Mouse (Mus musculus): ENCODE results near the gene Smim26. TPM values are rescaled to one million over a fixed set of nuclear protein-coding genes. Genes with fewer than 3 reads are reported as not detected.
"Not testable (repeated sequence)": the region's sequence is repeated elsewhere in the genome, so short reads cannot be mapped to it uniquely, and the experiment has no call there.

Gene Smim26
- polyA plus RNA-seq, 1 experiment: 14.3 TPM

DNA sequence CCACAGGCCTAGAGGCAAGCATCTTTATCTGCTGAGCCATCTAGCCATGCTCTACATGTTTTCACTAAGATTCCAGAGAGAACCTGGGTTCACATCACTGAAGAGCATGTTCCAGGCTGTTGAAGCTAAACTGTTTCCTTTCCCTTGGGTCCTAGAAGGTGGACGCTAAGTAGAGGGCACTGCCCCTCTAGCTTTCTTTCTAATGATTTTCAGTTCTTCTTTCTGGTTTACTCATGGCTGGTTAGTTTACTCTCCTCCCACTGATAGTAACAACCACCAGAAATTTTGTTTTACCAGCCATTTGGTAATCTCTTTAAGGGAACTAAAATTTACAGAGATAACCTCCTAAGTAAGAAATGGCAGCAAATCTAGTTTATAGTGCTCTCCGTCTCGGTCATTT lies 39.9 kb upstream of the Smim26 start:
- TF ChIP-seq POLR2A (IDR thresholded peaks at IDR 0.05; ENCODE audit: insufficient read depth, low read length): no peak
- TF ChIP-seq EP300 (IDR thresholded peaks at IDR 0.05; ENCODE audit: insufficient read depth, low read depth, low read length): no peak
- no peak for TF ChIP-seq CTCF (IDR thresholded peaks at IDR 0.05; ENCODE audit: low read depth, low read length)
- H3K27me3 ChIP-seq (ENCODE audit: control insufficient read depth, insufficient read depth, low read length, poor library complexity, severe bottlenecking): no peaks in the 10 kb centered on the region
- H3K9me3 ChIP-seq (replicated peaks; ENCODE audit: control insufficient read depth, insufficient read depth, low read length, poor library complexity, severe bottlenecking): no peaks in the 10 kb centered on the region
- H3K4me3 ChIP-seq (ENCODE audit: low read depth, low read length): no peak overlapping the region
- no peak overlapping the region for H3K9ac ChIP-seq (ENCODE audit: low read depth, poor library complexity, severe bottlenecking)
- no peak overlapping the region for H3K27ac ChIP-seq (ENCODE audit: insufficient read depth, low read length)
- no peaks in the 10 kb centered on the region for H3K36me3 ChIP-seq (ENCODE audit: control insufficient read depth, insufficient read depth, low read length, poor library complexity, severe bottlenecking)
- no peaks in the 10 kb centered on the region for H3K4me1 ChIP-seq (ENCODE audit: control insufficient read depth, insufficient read depth, low read length)

DNA sequence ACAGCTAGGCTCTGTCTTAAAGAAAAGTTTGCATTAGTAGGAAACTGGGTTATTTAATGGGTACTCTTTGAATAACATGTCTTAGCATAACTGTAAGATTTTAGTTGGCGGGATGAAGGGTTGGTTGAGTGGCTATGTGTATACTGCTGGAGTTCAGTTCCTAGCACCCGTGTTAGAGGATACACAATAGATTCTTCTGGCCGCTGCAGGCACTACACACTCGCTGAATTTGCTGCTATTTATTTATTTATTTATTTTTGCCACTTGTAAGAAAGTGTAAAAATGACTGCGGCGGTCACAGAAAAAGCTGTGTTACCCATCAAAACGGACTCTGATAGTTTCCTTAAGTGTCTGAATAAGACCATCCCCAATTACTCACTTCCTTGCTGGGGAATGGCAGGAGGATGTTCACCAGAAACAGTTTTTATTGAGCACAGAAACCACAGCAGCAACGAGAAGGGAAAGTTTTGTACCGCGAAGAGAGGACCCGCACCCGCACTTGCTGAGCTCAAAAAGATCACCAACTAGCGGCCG lies 38.5 kb upstream of the Smim26 start:
- peak overlapping the region; percentile 74 for H3K9ac ChIP-seq (ENCODE audit: low read depth, poor library complexity, severe bottlenecking)
- 0 out of 2 replicates have a peak overlapping the region, but pooled peaks have one; percentile 51 for H3K27ac ChIP-seq (ENCODE audit: insufficient read depth, low read length)
- no peaks in the 10 kb centered on the region for H3K9me3 ChIP-seq (replicated peaks; ENCODE audit: control insufficient read depth, insufficient read depth, low read length, poor library complexity, severe bottlenecking)
- H3K4me3 ChIP-seq (ENCODE audit: low read depth, low read length): peak overlapping the region; percentile 96
- no peaks in the 10 kb centered on the region for H3K27me3 ChIP-seq (ENCODE audit: control insufficient read depth, insufficient read depth, low read length, poor library complexity, severe bottlenecking)
- H3K4me1 ChIP-seq (ENCODE audit: control insufficient read depth, insufficient read depth, low read length): no peaks in the 10 kb centered on the region
- H3K36me3 ChIP-seq (ENCODE audit: control insufficient read depth, insufficient read depth, low read length, poor library complexity, severe bottlenecking): no peaks in the 10 kb centered on the region; the same call in 1 of the 2 replicates
- no peak for TF ChIP-seq EP300 (IDR thresholded peaks at IDR 0.05; ENCODE audit: insufficient read depth, low read depth, low read length)
- no peak for TF ChIP-seq POLR2A (IDR thresholded peaks at IDR 0.05; ENCODE audit: insufficient read depth, low read length)
- TF ChIP-seq CTCF (IDR thresholded peaks at IDR 0.05; ENCODE audit: low read depth, low read length): no peak

DNA sequence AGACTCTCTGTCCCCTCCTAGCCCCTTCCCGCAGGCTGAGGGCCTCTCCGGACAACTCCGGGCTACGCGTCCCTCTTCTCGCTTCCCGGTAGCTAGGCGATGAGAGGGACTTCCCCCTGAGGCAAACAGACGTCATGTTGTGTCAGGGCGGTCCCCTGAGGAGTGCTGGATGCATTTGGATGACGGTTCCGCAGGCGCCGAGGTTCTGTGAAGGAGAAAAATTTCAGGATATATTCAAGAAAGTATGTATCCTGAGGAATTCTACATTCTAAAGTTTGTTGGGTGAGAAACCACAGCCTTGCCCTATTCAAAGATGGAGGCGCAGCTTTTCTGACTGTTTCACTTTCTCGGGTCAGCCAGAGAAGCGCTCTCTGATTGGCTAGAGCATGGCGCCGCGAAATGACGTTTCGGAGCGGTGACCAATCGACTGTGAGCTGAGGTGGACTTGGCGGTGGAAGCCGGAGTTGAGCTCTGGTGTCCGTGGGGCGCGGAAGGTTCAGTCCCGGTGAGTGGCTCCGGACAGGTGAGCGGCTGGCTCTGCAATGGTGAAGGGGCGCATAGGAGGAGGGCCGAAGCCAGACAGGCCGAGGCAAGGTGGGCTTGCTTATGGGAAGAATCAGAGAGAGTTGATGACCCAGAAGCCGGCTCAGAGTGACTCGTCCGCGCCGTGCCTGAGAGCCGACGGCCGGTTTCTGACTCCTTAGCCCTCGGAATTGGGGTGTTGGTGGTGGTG lies 37.9 kb upstream of the Smim26 start, which contains the start of gene Sec23b:
Sec23b (plus strand) TSS at position 410 of the 733 bp plus-strand sequence.
- H3K9me3 ChIP-seq (replicated peaks; ENCODE audit: control insufficient read depth, insufficient read depth, low read length, poor library complexity, severe bottlenecking): no peaks in the 10 kb centered on the region
- no peaks in the 10 kb centered on the region; the same call in 1 of the 2 replicates for H3K36me3 ChIP-seq (ENCODE audit: control insufficient read depth, insufficient read depth, low read length, poor library complexity, severe bottlenecking)
- 0 out of 2 replicates have a peak within 1 kb of the TSS, but pooled peaks have one; percentile 51 for H3K27ac ChIP-seq (ENCODE audit: insufficient read depth, low read length)
- H3K27me3 ChIP-seq (ENCODE audit: control insufficient read depth, insufficient read depth, low read length, poor library complexity, severe bottlenecking): no peaks in the 10 kb centered on the region
- peak within 1 kb of the TSS; percentile 96 for H3K4me3 ChIP-seq (ENCODE audit: low read depth, low read length)
- no peaks in the 10 kb centered on the region for H3K4me1 ChIP-seq (ENCODE audit: control insufficient read depth, insufficient read depth, low read length)
- H3K9ac ChIP-seq (ENCODE audit: low read depth, poor library complexity, severe bottlenecking): peak within 1 kb of the TSS; percentile 74
- TF ChIP-seq CTCF (IDR thresholded peaks at IDR 0.05; ENCODE audit: low read depth, low read length) (no peak), EP300 (IDR thresholded peaks at IDR 0.05; ENCODE audit: insufficient read depth, low read depth, low read length) (0 out of 2 replicates have a peak, but pooled peaks have one; percentile 15), POLR2A (IDR thresholded peaks at IDR 0.05; ENCODE audit: insufficient read depth, low read length) (peak; percentile 75)

DNA sequence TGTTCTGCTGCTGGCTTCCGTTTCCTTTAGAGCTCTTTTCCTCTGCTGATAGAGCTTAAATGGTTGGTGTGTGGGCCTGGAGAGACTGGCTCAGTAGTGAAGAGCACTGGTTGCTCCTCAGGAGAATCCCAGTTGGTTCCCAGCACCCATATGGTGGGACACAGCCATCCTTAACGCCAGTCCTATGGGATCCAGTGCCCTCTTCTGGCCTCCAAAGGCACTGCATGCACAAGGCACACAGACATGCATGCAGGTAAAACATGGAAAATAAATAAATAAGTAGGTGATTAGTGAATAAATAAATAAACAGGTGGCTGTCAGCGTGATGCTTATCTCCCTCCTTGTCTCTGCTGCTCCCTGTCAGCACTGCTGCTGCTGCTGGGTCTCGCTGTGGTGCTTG lies 5.1 kb upstream of the Smim26 start:
- H3K4me3 ChIP-seq (ENCODE audit: low read depth, low read length): no peak overlapping the region
- no peaks in the 10 kb centered on the region for H3K27me3 ChIP-seq (ENCODE audit: control insufficient read depth, insufficient read depth, low read length, poor library complexity, severe bottlenecking)
- no peaks in the 10 kb centered on the region for H3K4me1 ChIP-seq (ENCODE audit: control insufficient read depth, insufficient read depth, low read length)
- no peak overlapping the region for H3K27ac ChIP-seq (ENCODE audit: insufficient read depth, low read length)
- H3K36me3 ChIP-seq (ENCODE audit: control insufficient read depth, insufficient read depth, low read length, poor library complexity, severe bottlenecking): peaks cover 24% of the 10 kb centered on the region
- no peak overlapping the region for H3K9ac ChIP-seq (ENCODE audit: low read depth, poor library complexity, severe bottlenecking)
- TF ChIP-seq CTCF (IDR thresholded peaks at IDR 0.05; ENCODE audit: low read depth, low read length) (peak; percentile 66), EP300 (IDR thresholded peaks at IDR 0.05; ENCODE audit: insufficient read depth, low read depth, low read length) (no peak), POLR2A (IDR thresholded peaks at IDR 0.05; ENCODE audit: insufficient read depth, low read length) (no peak)
- H3K9me3 ChIP-seq (replicated peaks; ENCODE audit: control insufficient read depth, insufficient read depth, low read length, poor library complexity, severe bottlenecking): no peaks in the 10 kb centered on the region

DNA sequence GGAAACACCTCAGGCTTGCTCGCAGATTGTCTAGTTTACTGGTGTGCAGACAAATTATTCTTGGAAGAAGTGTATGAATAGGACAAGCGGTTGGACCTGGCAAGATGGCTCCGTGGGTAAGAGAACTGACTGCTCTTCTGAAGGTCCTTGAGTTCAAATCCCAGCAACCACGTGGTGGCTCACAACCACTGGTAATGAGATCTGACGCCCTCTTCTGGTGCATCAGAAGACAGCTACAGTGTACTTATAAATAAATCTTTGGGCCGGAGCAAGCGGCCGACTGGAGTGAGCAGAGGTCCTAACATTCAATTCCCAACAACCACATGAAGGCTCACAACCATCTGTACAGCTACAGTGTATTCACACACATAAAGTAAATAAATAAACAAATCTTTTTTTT lies 818 bp upstream of the Smim26 start:
- not testable (repeated sequence) for H3K9ac ChIP-seq (ENCODE audit: low read depth, poor library complexity, severe bottlenecking); H3K36me3 ChIP-seq (ENCODE audit: control insufficient read depth, insufficient read depth, low read length, poor library complexity, severe bottlenecking); H3K4me3 ChIP-seq (ENCODE audit: low read depth, low read length); H3K9me3 ChIP-seq (replicated peaks; ENCODE audit: control insufficient read depth, insufficient read depth, low read length, poor library complexity, severe bottlenecking); H3K4me1 ChIP-seq (ENCODE audit: control insufficient read depth, insufficient read depth, low read length); H3K27me3 ChIP-seq (ENCODE audit: control insufficient read depth, insufficient read depth, low read length, poor library complexity, severe bottlenecking); H3K27ac ChIP-seq (ENCODE audit: insufficient read depth, low read length)
- peak; percentile 20 for TF ChIP-seq CTCF (IDR thresholded peaks at IDR 0.05; ENCODE audit: low read depth, low read length)

DNA sequence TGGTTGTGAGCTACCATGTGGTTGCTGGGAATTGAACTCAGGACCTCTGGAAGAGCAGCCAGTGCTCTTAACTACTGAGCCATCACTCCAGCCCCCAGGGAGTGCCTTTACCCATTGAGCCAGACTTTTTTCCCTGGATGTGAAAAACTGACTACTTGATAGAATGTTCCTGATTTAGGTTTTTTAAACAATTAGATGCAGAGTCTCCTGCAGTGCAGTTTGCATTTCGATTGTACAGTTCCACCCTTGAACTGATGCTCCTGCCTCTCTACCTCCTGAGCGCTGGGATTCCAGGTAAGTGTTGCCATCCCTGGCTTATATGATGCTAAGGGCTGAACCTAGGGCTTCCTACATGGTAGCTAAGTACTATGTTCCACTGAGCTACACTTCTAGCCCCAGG lies 4.2 kb downstream of the Smim26 start:
- Histone ChIP-seq H3K4me1 (ENCODE audit: control insufficient read depth, insufficient read depth, low read length) (no peaks in the 10 kb centered on the region), H3K9ac (ENCODE audit: low read depth, poor library complexity, severe bottlenecking) (no peak overlapping the region), H3K27me3 (ENCODE audit: control insufficient read depth, insufficient read depth, low read length, poor library complexity, severe bottlenecking) (no peaks in the 10 kb centered on the region), H3K9me3 (replicated peaks; ENCODE audit: control insufficient read depth, insufficient read depth, low read length, poor library complexity, severe bottlenecking) (no peaks in the 10 kb centered on the region), H3K36me3 (ENCODE audit: control insufficient read depth, insufficient read depth, low read length, poor library complexity, severe bottlenecking) (no peaks in the 10 kb centered on the region), H3K27ac (ENCODE audit: insufficient read depth, low read length) (no peak overlapping the region), H3K4me3 (ENCODE audit: low read depth, low read length) (no peak overlapping the region)
- TF ChIP-seq CTCF (IDR thresholded peaks at IDR 0.05; ENCODE audit: low read depth, low read length): no peak
- TF ChIP-seq POLR2A (IDR thresholded peaks at IDR 0.05; ENCODE audit: insufficient read depth, low read length): no peak
- no peak for TF ChIP-seq EP300 (IDR thresholded peaks at IDR 0.05; ENCODE audit: insufficient read depth, low read depth, low read length)

Data from ES-Bruce4 (cell line).